Mouse (Mus musculus): Measurements from ENCODE around the gene Baiap2. TPM values are rescaled to one million over a fixed set of nuclear protein-coding genes. Genes with fewer than 3 reads are reported as not detected.

Gene Baiap2
- polyA plus RNA-seq, 1 experiment from 2014 or later: 11.5 TPM

DNA sequence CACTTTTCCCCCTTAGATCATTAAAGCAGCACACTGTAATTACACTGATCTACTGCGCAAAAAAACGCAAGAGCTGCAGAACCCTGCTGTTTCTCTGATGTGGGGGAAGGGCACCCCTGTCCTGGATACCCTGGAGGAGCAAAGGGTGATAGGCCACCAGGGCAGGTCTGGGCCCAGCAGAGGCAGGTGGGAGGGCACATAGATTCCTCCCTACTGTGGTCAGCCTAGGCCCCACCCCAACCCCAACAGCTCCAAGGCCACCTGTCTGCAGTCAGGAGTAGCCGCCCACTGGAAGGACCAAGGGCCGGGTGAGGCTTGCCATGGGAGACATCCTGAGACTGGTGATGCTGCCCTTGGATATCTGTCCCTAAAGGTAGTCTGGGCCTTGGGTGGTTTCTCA is 102.8 kb downstream of the Baiap2 start:
- peaks cover 15% of the 10 kb centered on the region for H3K4me1 ChIP-seq (replicated peaks; ENCODE audit: control insufficient read depth, insufficient read depth, low read length)
- WGBS: 57% methylated on average over 4 of the region's 4 CpGs

GRCm38 (mm10) chr11:120045839-120046552 is 103.4 kb downstream of the Baiap2 start:
- peak overlapping the region; percentile 62 for H3K27ac ChIP-seq (ENCODE audit: low read depth, low read length)
- peaks cover 26% of the 10 kb centered on the region for H3K27me3 ChIP-seq (ENCODE audit: control insufficient read depth, insufficient read depth, low read length)
- H3K4me3 ChIP-seq (ENCODE audit: low read depth, low read length): peak overlapping the region; percentile 65
- ATAC-seq (ENCODE audit: low FRiP score): no peak
- H3K4me2 ChIP-seq (replicated peaks; ENCODE audit: low read depth, low read length): peak overlapping the region; percentile 98
- H3K36me3 ChIP-seq (ENCODE audit: control insufficient read depth, insufficient read depth, low read length): no peaks in the 10 kb centered on the region
- peak overlapping the region; percentile 80 for H3K9ac ChIP-seq (ENCODE audit: low read depth, low read length)
- no peaks in the 10 kb centered on the region for H3K9me3 ChIP-seq (ENCODE audit: control insufficient read depth, low read length)
- H3K4me1 ChIP-seq (replicated peaks; ENCODE audit: control insufficient read depth, insufficient read depth, low read length): peaks cover 15% of the 10 kb centered on the region
- WGBS: 61% methylated on average over 11 of the region's 11 CpGs
- DNase-seq (ENCODE audit: low spot score): no peak

More for the DNA sequence above, 102.8 kb downstream of the Baiap2 start:
- no peak for DNase-seq (ENCODE audit: low spot score)
- H3K27ac ChIP-seq (ENCODE audit: low read depth, low read length): no peak overlapping the region
- no peak overlapping the region for H3K4me2 ChIP-seq (replicated peaks; ENCODE audit: low read depth, low read length)
- ATAC-seq (ENCODE audit: low FRiP score): no peak
- H3K9ac ChIP-seq (ENCODE audit: low read depth, low read length): no peak overlapping the region
- H3K9me3 ChIP-seq (ENCODE audit: control insufficient read depth, low read length): no peaks in the 10 kb centered on the region
- no peak overlapping the region for H3K4me3 ChIP-seq (ENCODE audit: low read depth, low read length)
- no peaks in the 10 kb centered on the region for H3K36me3 ChIP-seq (ENCODE audit: control insufficient read depth, insufficient read depth, low read length)
- H3K27me3 ChIP-seq (ENCODE audit: control insufficient read depth, insufficient read depth, low read length): peaks cover 26% of the 10 kb centered on the region

DNA sequence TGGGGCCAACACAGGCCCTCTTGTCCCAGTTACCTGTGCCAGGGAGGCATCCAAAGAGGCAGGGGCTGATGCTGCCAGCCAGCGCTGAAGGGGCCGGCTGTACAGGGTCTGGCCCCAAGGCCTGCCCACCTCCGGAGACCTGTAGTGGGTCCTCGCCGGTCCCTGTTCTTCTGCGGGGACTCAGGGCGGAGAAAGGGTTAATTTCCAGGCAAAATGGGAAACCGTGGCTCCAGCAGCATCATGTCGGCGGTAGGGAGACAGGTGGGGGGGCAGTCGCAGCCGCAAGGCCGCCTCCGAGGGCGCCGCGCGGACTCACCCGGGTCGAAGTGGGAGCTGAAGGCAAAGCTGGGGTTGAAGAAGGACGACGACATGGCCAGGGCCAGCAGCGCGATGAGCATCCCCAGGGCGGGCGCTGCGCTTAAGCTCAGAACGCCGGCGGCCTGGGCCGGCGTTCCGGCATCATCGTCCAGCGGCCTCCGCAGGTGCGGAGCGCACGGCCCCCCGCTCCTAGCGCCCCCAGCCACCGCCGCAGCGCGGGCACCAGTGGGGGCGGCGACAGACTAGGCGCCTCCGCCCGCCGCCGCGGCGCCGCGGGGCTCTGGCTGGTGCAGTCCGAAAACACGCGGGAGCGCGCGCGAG is 104.1 kb downstream of the Baiap2 start, which contains the start of gene Aatk:
Gene Aatk, minus strand, starts transcription at position 615 of the 639 bp plus-strand sequence.
- Histone ChIP-seq H3K9me3 (ENCODE audit: control insufficient read depth, low read length) (no peaks in the 10 kb centered on the region), H3K27ac (ENCODE audit: low read depth, low read length) (peak within 1 kb of the TSS; percentile 62), H3K4me1 (replicated peaks; ENCODE audit: control insufficient read depth, insufficient read depth, low read length) (peaks cover 15% of the 10 kb centered on the region), H3K27me3 (ENCODE audit: control insufficient read depth, insufficient read depth, low read length) (peaks cover 26% of the 10 kb centered on the region), H3K4me2 (replicated peaks; ENCODE audit: low read depth, low read length) (peak within 1 kb of the TSS; percentile 98), H3K36me3 (ENCODE audit: control insufficient read depth, insufficient read depth, low read length) (no peaks in the 10 kb centered on the region), H3K4me3 (ENCODE audit: low read depth, low read length) (peak within 1 kb of the TSS; percentile 65), H3K9ac (ENCODE audit: low read depth, low read length) (peak within 1 kb of the TSS; percentile 80)
- peak; percentile 18; the same call in 1 of the 2 replicates for ATAC-seq (ENCODE audit: low FRiP score)
- under 1% methylated on average over 54 of the region's 63 CpGs for WGBS
- DNase-seq (ENCODE audit: low spot score): peak; percentile 68

DNA sequence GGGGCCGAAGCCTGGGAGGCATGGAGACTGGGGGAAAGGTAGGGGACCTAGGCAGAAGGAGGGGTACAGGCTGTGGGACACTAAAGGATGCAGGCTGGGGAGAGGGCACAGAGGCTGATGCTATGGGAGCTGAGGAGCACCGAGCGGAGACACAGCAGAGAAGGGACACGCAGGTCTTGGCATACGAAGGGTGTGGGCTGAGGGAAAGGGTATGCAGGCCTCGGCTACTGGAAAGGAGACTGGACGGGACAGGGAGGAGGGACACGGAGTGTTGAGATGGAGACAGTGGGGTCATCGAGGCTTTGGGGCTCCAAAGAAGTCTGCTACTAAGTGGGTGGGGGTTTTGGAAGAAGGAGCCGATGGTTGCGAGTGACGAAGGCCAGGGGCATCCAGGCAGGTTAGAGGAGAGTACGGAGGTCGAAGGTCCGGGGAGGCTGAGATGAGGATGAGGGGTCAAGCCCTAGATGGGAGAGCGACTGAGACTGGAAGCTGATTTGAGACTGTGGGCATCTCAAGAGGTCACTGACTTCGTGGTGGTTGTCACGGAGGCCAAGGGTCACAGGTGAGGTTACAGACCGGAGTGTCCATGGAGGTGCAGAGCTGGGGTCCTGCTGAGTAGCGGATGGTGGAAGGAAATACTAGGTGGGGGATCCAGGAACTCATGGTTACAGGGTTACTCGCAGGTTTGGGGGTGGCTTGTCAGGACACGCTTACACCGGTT is 105.1 kb downstream of the Baiap2 start:
- Histone ChIP-seq H3K9ac (ENCODE audit: low read depth, low read length) (peak overlapping the region; percentile 80), H3K27ac (ENCODE audit: low read depth, low read length) (no peak overlapping the region), H3K9me3 (ENCODE audit: control insufficient read depth, low read length) (no peaks in the 10 kb centered on the region), H3K4me1 (replicated peaks; ENCODE audit: control insufficient read depth, insufficient read depth, low read length) (peaks cover 15% of the 10 kb centered on the region), H3K4me3 (ENCODE audit: low read depth, low read length) (peak overlapping the region; percentile 65), H3K36me3 (ENCODE audit: control insufficient read depth, insufficient read depth, low read length) (no peaks in the 10 kb centered on the region), H3K4me2 (replicated peaks; ENCODE audit: low read depth, low read length) (peak overlapping the region; percentile 98), H3K27me3 (ENCODE audit: control insufficient read depth, insufficient read depth, low read length) (peaks cover 26% of the 10 kb centered on the region)
- ATAC-seq (ENCODE audit: low FRiP score): 0 out of 2 replicates have a peak, but pooled peaks have one; percentile 27
- WGBS: 10% methylated on average over 23 of the region's 23 CpGs
- DNase-seq (ENCODE audit: low spot score): peak; percentile 61

GRCm38 (mm10) chr11:120048252-120048556 is 105.6 kb downstream of the Baiap2 start:
- H3K36me3 ChIP-seq (ENCODE audit: control insufficient read depth, insufficient read depth, low read length): no peaks in the 10 kb centered on the region
- peak overlapping the region; percentile 3 for H3K4me3 ChIP-seq (ENCODE audit: low read depth, low read length)
- H3K4me1 ChIP-seq (replicated peaks; ENCODE audit: control insufficient read depth, insufficient read depth, low read length): peaks cover 15% of the 10 kb centered on the region
- ATAC-seq (ENCODE audit: low FRiP score): 0 out of 2 replicates have a peak, but pooled peaks have one; percentile 25
- peaks cover 26% of the 10 kb centered on the region for H3K27me3 ChIP-seq (ENCODE audit: control insufficient read depth, insufficient read depth, low read length)
- H3K4me2 ChIP-seq (replicated peaks; ENCODE audit: low read depth, low read length): peak overlapping the region; percentile 98
- WGBS: 2% methylated on average over 14 of the region's 23 CpGs
- DNase-seq (ENCODE audit: low spot score): peak; percentile 76
- peak overlapping the region; percentile 20; the same call in 1 of the 2 replicates for H3K9ac ChIP-seq (ENCODE audit: low read depth, low read length)
- H3K27ac ChIP-seq (ENCODE audit: low read depth, low read length): no peak overlapping the region
- no peaks in the 10 kb centered on the region for H3K9me3 ChIP-seq (ENCODE audit: control insufficient read depth, low read length)

DNA sequence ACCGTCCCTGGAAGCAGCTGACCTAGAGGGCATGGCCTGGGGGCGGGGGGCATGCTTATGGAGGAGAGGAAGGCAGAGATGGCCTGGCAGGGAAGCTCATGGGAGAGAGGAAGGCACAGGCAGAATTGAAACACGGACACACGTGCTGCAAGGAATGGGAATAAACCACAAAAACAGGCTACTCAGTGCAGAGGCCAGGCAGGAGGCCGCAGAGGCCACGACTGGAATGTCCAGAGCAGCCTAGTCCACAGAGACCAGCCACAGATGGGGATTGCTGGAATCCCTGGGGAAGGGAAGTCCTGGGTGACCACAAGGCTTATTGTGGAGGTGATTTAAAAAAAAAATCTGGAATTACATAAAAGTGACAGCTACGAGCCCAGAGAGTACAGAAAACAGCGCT is 106.5 kb downstream of the Baiap2 start:
- Histone ChIP-seq H3K4me2 (replicated peaks; ENCODE audit: low read depth, low read length) (no peak overlapping the region), H3K27me3 (ENCODE audit: control insufficient read depth, insufficient read depth, low read length) (peaks cover 26% of the 10 kb centered on the region), H3K4me3 (ENCODE audit: low read depth, low read length) (no peak overlapping the region), H3K9ac (ENCODE audit: low read depth, low read length) (no peak overlapping the region), H3K9me3 (ENCODE audit: control insufficient read depth, low read length) (no peaks in the 10 kb centered on the region), H3K27ac (ENCODE audit: low read depth, low read length) (no peak overlapping the region), H3K4me1 (replicated peaks; ENCODE audit: control insufficient read depth, insufficient read depth, low read length) (peaks cover 15% of the 10 kb centered on the region), H3K36me3 (ENCODE audit: control insufficient read depth, insufficient read depth, low read length) (no peaks in the 10 kb centered on the region)
- no peak for DNase-seq (ENCODE audit: low spot score)
- ATAC-seq (ENCODE audit: low FRiP score): no peak
- WGBS: 80% methylated on average over 8 of the region's 8 CpGs

GRCm38 (mm10) chr11:120051124-120051811 is 108.7 kb downstream of the Baiap2 start:
- no peak for DNase-seq (ENCODE audit: low spot score)
- Histone ChIP-seq H3K36me3 (ENCODE audit: control insufficient read depth, insufficient read depth, low read length) (no peaks in the 10 kb centered on the region), H3K27ac (ENCODE audit: low read depth, low read length) (0 out of 2 replicates have a peak overlapping the region, but pooled peaks have one; percentile 3), H3K4me1 (replicated peaks; ENCODE audit: control insufficient read depth, insufficient read depth, low read length) (peaks cover 13% of the 10 kb centered on the region), H3K9me3 (ENCODE audit: control insufficient read depth, low read length) (no peaks in the 10 kb centered on the region), H3K27me3 (ENCODE audit: control insufficient read depth, insufficient read depth, low read length) (peaks cover 20% of the 10 kb centered on the region), H3K9ac (ENCODE audit: low read depth, low read length) (no peak overlapping the region), H3K4me3 (ENCODE audit: low read depth, low read length) (no peak overlapping the region), H3K4me2 (replicated peaks; ENCODE audit: low read depth, low read length) (no peak overlapping the region)
- ATAC-seq (ENCODE audit: low FRiP score): no peak
- WGBS: 37% methylated on average over 14 of the region's 14 CpGs

GRCm38 (mm10) chr11:120052274-120052673 is 109.7 kb downstream of the Baiap2 start:
- H3K9me3 ChIP-seq (ENCODE audit: control insufficient read depth, low read length): no peaks in the 10 kb centered on the region
- no peak overlapping the region for H3K27ac ChIP-seq (ENCODE audit: low read depth, low read length)
- H3K9ac ChIP-seq (ENCODE audit: low read depth, low read length): no peak overlapping the region
- no peak overlapping the region for H3K4me3 ChIP-seq (ENCODE audit: low read depth, low read length)
- no peaks in the 10 kb centered on the region for H3K36me3 ChIP-seq (ENCODE audit: control insufficient read depth, insufficient read depth, low read length)
- peaks cover 18% of the 10 kb centered on the region for H3K27me3 ChIP-seq (ENCODE audit: control insufficient read depth, insufficient read depth, low read length)
- no peak overlapping the region for H3K4me2 ChIP-seq (replicated peaks; ENCODE audit: low read depth, low read length)
- ATAC-seq (ENCODE audit: low FRiP score) (no peak), DNase-seq (ENCODE audit: low spot score) (no peak)
- peaks cover 10% of the 10 kb centered on the region for H3K4me1 ChIP-seq (replicated peaks; ENCODE audit: control insufficient read depth, insufficient read depth, low read length)
- WGBS: 79% methylated on average over 9 of the region's 9 CpGs
